Mouse (Mus musculus) kidney, embryonic 15.5 days (tissue): ENCODE measurements at regions not wholly inside any gene's neighbourhood (a gene's known extent, or its start where the extent isn't known, plus 50 kb on each side); places are given as distances from the start of the nearest gene placed in this dataset.

ENCODE experiments used
- ATAC-seq: fragments of 200-750 bp; cut with Nextera tagmentation; replicated peaks from 2 replicates; pipeline ENCODE4 v1.8.0; 2017; ENCODE audit warnings: moderate TSS enrichment; ENCODE audit not compliant: low FRiP score
- H3K27ac ChIP-seq: fragments of 300-500 bp; sonication (generic); 2 replicates; pipeline ENCODE4 v1.5.1; 2015; ENCODE audit warnings: mild to moderate bottlenecking, inconsistent platforms
- H3K27me3 ChIP-seq: fragments of 300-500 bp; sonication (generic); 2 replicates; pipeline ENCODE4 v1.6.1; 2015; ENCODE audit warnings: inconsistent platforms
- H3K36me3 ChIP-seq: fragments of 300-500 bp; sonication (generic); 2 replicates; pipeline ENCODE4 v1.6.1; 2015; ENCODE audit warnings: inconsistent platforms
- H3K4me1 ChIP-seq: fragments of 300-500 bp; sonication (generic); 2 replicates; pipeline ENCODE4 v1.6.1; 2015; ENCODE audit warnings: inconsistent platforms
- H3K4me2 ChIP-seq: fragments of 300-500 bp; sonication (generic); 2 replicates; pipeline ENCODE4 v1.6.1; 2015; ENCODE audit warnings: moderate library complexity, mild to moderate bottlenecking, inconsistent platforms
- H3K4me3 ChIP-seq: fragments of 300-500 bp; sonication (generic); replicated peaks from 2 replicates; pipeline ENCODE4 v1.5.1; 2015; ENCODE audit warnings: mild to moderate bottlenecking, inconsistent platforms
- H3K9ac ChIP-seq: fragments of 300-500 bp; sonication (generic); 2 replicates; pipeline ENCODE4 v1.6.1; 2015; ENCODE audit warnings: mild to moderate bottlenecking, inconsistent platforms
- H3K9me3 ChIP-seq: fragments of 300-500 bp; sonication (generic); replicated peaks from 2 replicates; pipeline ENCODE4 v1.6.1; 2016; ENCODE audit warnings: inconsistent platforms
- WGBS: fragments of 180-500 bp; shearing (Covaris S2); methylation state at CpG from one replicate; pipeline ENCODE4 v1.1.7; 2015; ENCODE audit warnings: mixed read lengths; 5-methylcytosine and 5-hydroxymethylcytosine counted together

- H3K9me3 ChIP-seq = no peaks in the 10 kb centered on the region
- no peak for ATAC-seq
- H3K36me3 ChIP-seq = no peaks in the 10 kb centered on the region
- H3K9ac ChIP-seq = no peak overlapping the region
- no peaks in the 10 kb centered on the region for H3K27me3 ChIP-seq
- H3K4me2 ChIP-seq = no peak overlapping the region
- no peaks in the 10 kb centered on the region for H3K4me1 ChIP-seq
- H3K4me3 ChIP-seq = no peak overlapping the region
- no peak overlapping the region for H3K27ac ChIP-seq
- 79% methylated on average over 5 of the region's 5 CpGs for WGBS
Measured at GRCm38 (mm10) chr8:28267277-28267676, 819.8 kb downstream of the Poteg start.

GRCm38 (mm10) chr8:28284257-28284656 lies 836.8 kb downstream of the Poteg start:
- 30% methylated on average over 2 of the region's 2 CpGs for WGBS
- peak; percentile 75 for ATAC-seq

GRCm38 (mm10) chr8:28298896-28299793 lies 851.7 kb downstream of the Poteg start:
- H3K27ac ChIP-seq = peak overlapping the region; percentile 41; the same call in 1 of the 2 replicates
- no peaks in the 10 kb centered on the region for H3K9me3 ChIP-seq
- ATAC-seq = no peak
- H3K36me3 ChIP-seq = no peaks in the 10 kb centered on the region
- H3K4me3 ChIP-seq = no peak overlapping the region
- no peak overlapping the region for H3K4me2 ChIP-seq
- H3K9ac ChIP-seq = no peak overlapping the region
- H3K27me3 ChIP-seq = no peaks in the 10 kb centered on the region
- 53% methylated on average over 5 of the region's 5 CpGs for WGBS
- 0 out of 2 replicates have a peak, but pooled peaks cover 5% of the 10 kb centered on the region for H3K4me1 ChIP-seq

More at GRCm38 (mm10) chr8:28284257-28284656, 836.8 kb downstream of the Poteg start:
- no peak overlapping the region for H3K9ac ChIP-seq
- H3K36me3 ChIP-seq = no peaks in the 10 kb centered on the region
- no peaks in the 10 kb centered on the region for H3K27me3 ChIP-seq
- H3K4me2 ChIP-seq = no peak overlapping the region
- no peak overlapping the region for H3K27ac ChIP-seq
- no peaks in the 10 kb centered on the region for H3K9me3 ChIP-seq
- H3K4me3 ChIP-seq = no peak overlapping the region
- H3K4me1 ChIP-seq = no peaks in the 10 kb centered on the region

GRCm38 (mm10) chr8:28317081-28317480 lies 869.6 kb downstream of the Poteg start:
- Histone ChIP-seq H3K27me3 (no peaks in the 10 kb centered on the region), H3K4me1 (no peaks in the 10 kb centered on the region), H3K4me2 (no peak overlapping the region), H3K9ac (no peak overlapping the region), H3K4me3 (no peak overlapping the region), H3K27ac (no peak overlapping the region), H3K36me3 (no peaks in the 10 kb centered on the region), H3K9me3 (no peaks in the 10 kb centered on the region)
- WGBS = 64% methylated on average over 1 of the region's 1 CpGs
- no peak for ATAC-seq

- Histone ChIP-seq H3K4me2 (no peak overlapping the region), H3K4me3 (no peak overlapping the region), H3K36me3 (no peaks in the 10 kb centered on the region), H3K4me1 (no peaks in the 10 kb centered on the region), H3K27me3 (no peaks in the 10 kb centered on the region), H3K9me3 (no peaks in the 10 kb centered on the region), H3K9ac (no peak overlapping the region), H3K27ac (no peak overlapping the region)
- ATAC-seq = 0 out of 2 replicates have a peak, but pooled peaks have one; percentile 69
- 65% methylated on average over 1 of the region's 1 CpGs for WGBS
Measured at GRCm38 (mm10) chr8:28333388-28333787, 885.9 kb downstream of the Poteg start.

- no peaks in the 10 kb centered on the region for H3K27me3 ChIP-seq
- H3K9me3 ChIP-seq = no peaks in the 10 kb centered on the region
- WGBS = 84% methylated on average over 4 of the region's 4 CpGs
- no peak overlapping the region for H3K9ac ChIP-seq
- no peak overlapping the region for H3K27ac ChIP-seq
- no peaks in the 10 kb centered on the region for H3K36me3 ChIP-seq
- H3K4me1 ChIP-seq = no peaks in the 10 kb centered on the region
- no peak for ATAC-seq
- H3K4me3 ChIP-seq = no peak overlapping the region
- no peak overlapping the region for H3K4me2 ChIP-seq
Measured at GRCm38 (mm10) chr8:28337484-28337883, 890.0 kb downstream of the Poteg start.

- Histone ChIP-seq H3K27me3 (no peaks in the 10 kb centered on the region), H3K4me1 (no peaks in the 10 kb centered on the region), H3K4me3 (no peak overlapping the region), H3K36me3 (no peaks in the 10 kb centered on the region), H3K9me3 (no peaks in the 10 kb centered on the region), H3K27ac (no peak overlapping the region), H3K4me2 (no peak overlapping the region), H3K9ac (no peak overlapping the region)
- ATAC-seq = no peak
- 84% methylated on average over 11 of the region's 11 CpGs for WGBS
Measured at GRCm38 (mm10) chr8:28341236-28341635, 893.8 kb downstream of the Poteg start.

- Histone ChIP-seq H3K36me3 (no peaks in the 10 kb centered on the region), H3K27me3 (no peaks in the 10 kb centered on the region), H3K4me1 (no peaks in the 10 kb centered on the region), H3K27ac (no peak overlapping the region), H3K9ac (no peak overlapping the region), H3K9me3 (no peaks in the 10 kb centered on the region), H3K4me2 (no peak overlapping the region), H3K4me3 (no peak overlapping the region)
- ATAC-seq = no peak
Measured at GRCm38 (mm10) chr8:28366470-28366869, 919.0 kb downstream of the Poteg start.

- no peak overlapping the region for H3K4me2 ChIP-seq
- H3K4me1 ChIP-seq = no peaks in the 10 kb centered on the region
- 78% methylated on average over 3 of the region's 3 CpGs for WGBS
- H3K9me3 ChIP-seq = no peaks in the 10 kb centered on the region
- H3K4me3 ChIP-seq = no peak overlapping the region
- H3K27ac ChIP-seq = no peak overlapping the region
- H3K27me3 ChIP-seq = no peaks in the 10 kb centered on the region
- H3K9ac ChIP-seq = no peak overlapping the region
- H3K36me3 ChIP-seq = no peaks in the 10 kb centered on the region
- ATAC-seq = no peak
Measured at GRCm38 (mm10) chr8:28367361-28367760, 919.9 kb downstream of the Poteg start.

GRCm38 (mm10) chr8:28371752-28372151 lies 924.3 kb downstream of the Poteg start:
- WGBS = 67% methylated on average over 1 of the region's 1 CpGs
- no peak for ATAC-seq
- Histone ChIP-seq H3K27me3 (no peaks in the 10 kb centered on the region), H3K9me3 (no peaks in the 10 kb centered on the region), H3K4me1 (no peaks in the 10 kb centered on the region), H3K36me3 (no peaks in the 10 kb centered on the region), H3K4me2 (no peak overlapping the region), H3K4me3 (no peak overlapping the region), H3K9ac (no peak overlapping the region), H3K27ac (no peak overlapping the region)

GRCm38 (mm10) chr8:28400141-28400540 lies 952.7 kb downstream of the Poteg start:
- no peak for ATAC-seq
- Histone ChIP-seq H3K4me1 (no peaks in the 10 kb centered on the region), H3K4me3 (no peak overlapping the region), H3K9me3 (no peaks in the 10 kb centered on the region), H3K36me3 (no peaks in the 10 kb centered on the region), H3K27ac (no peak overlapping the region), H3K9ac (no peak overlapping the region), H3K27me3 (no peaks in the 10 kb centered on the region), H3K4me2 (no peak overlapping the region)
- 69% methylated on average over 1 of the region's 1 CpGs for WGBS

- ATAC-seq = no peak
- Histone ChIP-seq H3K36me3 (no peaks in the 10 kb centered on the region), H3K27ac (no peak overlapping the region), H3K27me3 (no peaks in the 10 kb centered on the region), H3K9me3 (no peaks in the 10 kb centered on the region), H3K4me1 (no peaks in the 10 kb centered on the region), H3K4me3 (no peak overlapping the region), H3K4me2 (no peak overlapping the region), H3K9ac (no peak overlapping the region)
- 69% methylated on average over 7 of the region's 7 CpGs for WGBS
Measured at GRCm38 (mm10) chr8:28427544-28428135, 980.2 kb downstream of the Poteg start.
